Mouse (Mus musculus): ENCODE measurements at regions not wholly inside any gene's neighbourhood (a gene's known extent, or its start where the extent isn't known, plus 50 kb on each side); places are given as distances from the start of the nearest gene placed in this dataset.

DNA sequence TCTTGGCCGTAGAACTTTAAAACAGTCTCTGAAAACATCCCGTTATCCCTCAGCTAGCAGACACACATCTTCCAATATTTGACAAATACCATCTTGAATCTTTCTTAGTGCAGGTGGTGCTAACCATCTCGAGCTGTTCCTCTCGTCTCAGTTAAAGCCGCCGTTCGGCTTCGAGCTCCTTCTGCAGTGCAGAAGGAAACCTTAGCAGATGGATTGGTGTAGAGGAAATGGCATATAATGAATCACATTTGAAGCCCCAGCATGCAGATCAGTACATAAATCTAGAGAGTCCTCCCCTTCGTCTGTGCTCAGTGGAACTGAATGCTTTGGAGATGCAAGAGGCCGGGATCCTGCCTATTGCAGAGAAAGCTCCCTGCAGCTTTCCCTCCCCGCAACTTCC is 83.5 kb upstream of the Tle4 start:
- TF ChIP-seq TCF12 (IDR thresholded peaks at IDR 0.05; ENCODE audit: insufficient read depth, poor library complexity, severe bottlenecking): no peak
- no peak for TF ChIP-seq E2F4 (IDR thresholded peaks at IDR 0.05; ENCODE audit: insufficient read depth)
- no peak for TF ChIP-seq TCF3 (IDR thresholded peaks at IDR 0.05; ENCODE audit: insufficient read length, low read depth)
- no peak for TF ChIP-seq REST (IDR thresholded peaks at IDR 0.05; ENCODE audit: insufficient read depth, insufficient read length)
- TF ChIP-seq CEBPB (IDR thresholded peaks at IDR 0.05; ENCODE audit: insufficient read depth, poor library complexity, severe bottlenecking): no peak
- TF ChIP-seq SRF (IDR thresholded peaks at IDR 0.05; ENCODE audit: control insufficient read depth, insufficient read length, low read depth): no peak
- TF ChIP-seq MYOG (IDR thresholded peaks at IDR 0.05; ENCODE audit: control insufficient read depth in 1 of 3, insufficient read depth in 1 of 3, insufficient read length in 2 of 3, low read depth in 2 of 3): no peak
- no peak for TF ChIP-seq MAX (IDR thresholded peaks at IDR 0.05; ENCODE audit: low read depth)
- no peak for TF ChIP-seq MYOD1 (IDR thresholded peaks at IDR 0.05; ENCODE audit: control insufficient read depth in 1 of 3, insufficient read length in 2 of 3, low read depth in 2 of 3)
- no peak for TF ChIP-seq USF1 (IDR thresholded peaks at IDR 0.05; ENCODE audit: low read depth)
- no peak for TF ChIP-seq POLR2AphosphoS2 (IDR thresholded peaks at IDR 0.05; ENCODE audit: insufficient read length, low read depth)
- TF ChIP-seq POLR2A (IDR thresholded peaks at IDR 0.05; ENCODE audit: insufficient read length, low read depth): no peak
- Histone ChIP-seq H3K4me2 (ENCODE audit: low read depth) (no peak overlapping the region), H3K79me2 (ENCODE audit: control insufficient read depth, insufficient read depth) (no peaks in the 10 kb centered on the region), H3ac (ENCODE audit: control insufficient read depth, insufficient read length) (no peak overlapping the region), H3K4me3 (no peak overlapping the region), H3K27me3 (ENCODE audit: control insufficient read depth, insufficient read depth, insufficient read length) (no peaks in the 10 kb centered on the region), H3K36me3 (ENCODE audit: control insufficient read depth, insufficient read depth) (no peaks in the 10 kb centered on the region)

DNA sequence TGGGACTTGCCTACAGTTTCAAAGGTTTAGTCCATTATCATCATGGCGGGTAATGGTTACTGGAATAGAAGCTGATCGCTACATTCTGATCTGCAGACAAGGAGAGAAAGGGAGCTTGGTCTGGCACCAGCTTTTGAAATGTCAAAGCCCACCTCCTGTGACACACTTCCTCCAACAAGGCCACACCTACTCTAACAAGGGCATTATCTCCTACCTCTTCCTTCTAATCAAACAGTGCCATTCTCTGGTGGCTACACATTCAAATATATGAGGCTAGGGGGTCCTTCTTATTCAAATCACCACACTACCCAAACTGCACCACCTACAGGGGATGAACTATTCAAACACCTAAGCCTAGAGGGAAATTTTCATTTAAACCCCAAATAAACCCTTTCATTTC is 81.9 kb upstream of the Tle4 start:
- H3K4me2 ChIP-seq (ENCODE audit: low read depth): no peak overlapping the region
- H3ac ChIP-seq (ENCODE audit: control insufficient read depth, insufficient read length): no peak overlapping the region
- no peaks in the 10 kb centered on the region for H3K36me3 ChIP-seq (ENCODE audit: control insufficient read depth, insufficient read depth)
- H3K27me3 ChIP-seq (ENCODE audit: control insufficient read depth, insufficient read depth, insufficient read length): no peaks in the 10 kb centered on the region
- no peak for TF ChIP-seq E2F4 (IDR thresholded peaks at IDR 0.05; ENCODE audit: insufficient read depth)
- no peaks in the 10 kb centered on the region for H3K79me2 ChIP-seq (ENCODE audit: control insufficient read depth, insufficient read depth)
- no peak overlapping the region for H3K4me3 ChIP-seq

DNA sequence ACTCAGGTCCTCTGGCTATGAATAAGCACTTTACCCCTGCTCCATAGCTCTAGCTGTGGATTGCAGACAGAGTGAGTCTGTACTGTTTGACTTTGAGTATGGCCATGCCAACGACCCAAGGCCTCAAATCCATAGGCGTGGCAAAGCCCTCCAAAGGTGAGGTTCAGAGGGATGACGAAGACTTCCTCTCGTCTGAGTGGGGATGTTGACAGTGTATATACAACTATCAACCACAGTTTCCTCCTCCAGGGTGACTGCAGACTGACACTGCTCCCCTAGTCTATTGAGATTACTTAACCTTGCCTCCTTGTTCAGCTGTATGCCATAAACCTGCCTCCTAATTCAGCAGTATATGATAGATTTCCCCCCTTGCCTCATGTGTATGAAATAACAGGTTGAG is 80.7 kb upstream of the Tle4 start:
- Histone ChIP-seq H3ac (ENCODE audit: control insufficient read depth, insufficient read length) (no peak overlapping the region), H3K4me3 (no peak overlapping the region), H3K36me3 (ENCODE audit: control insufficient read depth, insufficient read depth) (no peaks in the 10 kb centered on the region), H3K79me2 (ENCODE audit: control insufficient read depth, insufficient read depth) (no peaks in the 10 kb centered on the region), H3K4me2 (ENCODE audit: low read depth) (no peak overlapping the region), H3K27me3 (ENCODE audit: control insufficient read depth, insufficient read depth, insufficient read length) (no peaks in the 10 kb centered on the region)
- TF ChIP-seq REST (IDR thresholded peaks at IDR 0.05; ENCODE audit: insufficient read depth, insufficient read length) (no peak), TCF12 (IDR thresholded peaks at IDR 0.05; ENCODE audit: insufficient read depth, poor library complexity, severe bottlenecking) (no peak), USF1 (IDR thresholded peaks at IDR 0.05; ENCODE audit: low read depth) (no peak), TCF3 (IDR thresholded peaks at IDR 0.05; ENCODE audit: insufficient read length, low read depth) (no peak), SRF (IDR thresholded peaks at IDR 0.05; ENCODE audit: control insufficient read depth, insufficient read length, low read depth) (no peak), POLR2AphosphoS2 (IDR thresholded peaks at IDR 0.05; ENCODE audit: insufficient read length, low read depth) (no peak), MYOG (IDR thresholded peaks at IDR 0.05; ENCODE audit: control insufficient read depth in 1 of 3, insufficient read depth in 1 of 3, insufficient read length in 2 of 3, low read depth in 2 of 3) (no peak)

DNA sequence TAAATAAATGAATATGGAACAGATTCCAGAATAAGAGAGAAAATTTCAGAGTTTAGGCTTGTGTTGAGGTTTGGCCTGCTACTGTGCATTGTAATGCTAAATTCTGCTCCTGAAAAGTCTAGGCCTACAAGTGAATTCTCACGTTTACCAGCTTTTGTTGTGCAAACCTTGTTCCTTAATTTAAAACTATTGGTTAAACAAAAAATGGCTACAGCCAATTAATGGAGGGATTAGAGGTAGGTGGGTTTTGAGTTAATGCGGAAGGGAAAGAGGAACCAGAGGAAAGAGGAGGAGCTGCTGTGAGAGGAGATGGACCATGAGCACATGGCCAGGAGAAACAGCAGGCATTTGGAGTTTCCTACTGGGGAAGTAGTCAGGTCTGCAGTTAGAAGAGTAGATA is 79.1 kb upstream of the Tle4 start:
- Histone ChIP-seq H3K36me3 (ENCODE audit: control insufficient read depth, insufficient read depth) (no peaks in the 10 kb centered on the region), H3K4me2 (ENCODE audit: low read depth) (no peak overlapping the region), H3K79me2 (ENCODE audit: control insufficient read depth, insufficient read depth) (no peaks in the 10 kb centered on the region), H3ac (ENCODE audit: control insufficient read depth, insufficient read length) (no peak overlapping the region), H3K4me3 (no peak overlapping the region), H3K27me3 (ENCODE audit: control insufficient read depth, insufficient read depth, insufficient read length) (no peaks in the 10 kb centered on the region)
- no peak for TF ChIP-seq POLR2AphosphoS2 (IDR thresholded peaks at IDR 0.05; ENCODE audit: insufficient read length, low read depth)
- TF ChIP-seq CEBPB (IDR thresholded peaks at IDR 0.05; ENCODE audit: insufficient read depth, poor library complexity, severe bottlenecking): no peak
- no peak for TF ChIP-seq TCF3 (IDR thresholded peaks at IDR 0.05; ENCODE audit: insufficient read length, low read depth)
- TF ChIP-seq USF1 (IDR thresholded peaks at IDR 0.05; ENCODE audit: low read depth): no peak
- TF ChIP-seq SRF (IDR thresholded peaks at IDR 0.05; ENCODE audit: control insufficient read depth, insufficient read length, low read depth): no peak
- TF ChIP-seq MYOD1 (IDR thresholded peaks at IDR 0.05; ENCODE audit: control insufficient read depth in 1 of 3, insufficient read length in 2 of 3, low read depth in 2 of 3): no peak
- TF ChIP-seq REST (IDR thresholded peaks at IDR 0.05; ENCODE audit: insufficient read depth, insufficient read length): no peak
- TF ChIP-seq E2F4 (IDR thresholded peaks at IDR 0.05; ENCODE audit: insufficient read depth): no peak
- no peak for TF ChIP-seq MAX (IDR thresholded peaks at IDR 0.05; ENCODE audit: low read depth)
- no peak for TF ChIP-seq MYOG (IDR thresholded peaks at IDR 0.05; ENCODE audit: control insufficient read depth in 1 of 3, insufficient read depth in 1 of 3, insufficient read length in 2 of 3, low read depth in 2 of 3)
- no peak for TF ChIP-seq TCF12 (IDR thresholded peaks at IDR 0.05; ENCODE audit: insufficient read depth, poor library complexity, severe bottlenecking)
- no peak for TF ChIP-seq POLR2A (IDR thresholded peaks at IDR 0.05; ENCODE audit: insufficient read length, low read depth)

DNA sequence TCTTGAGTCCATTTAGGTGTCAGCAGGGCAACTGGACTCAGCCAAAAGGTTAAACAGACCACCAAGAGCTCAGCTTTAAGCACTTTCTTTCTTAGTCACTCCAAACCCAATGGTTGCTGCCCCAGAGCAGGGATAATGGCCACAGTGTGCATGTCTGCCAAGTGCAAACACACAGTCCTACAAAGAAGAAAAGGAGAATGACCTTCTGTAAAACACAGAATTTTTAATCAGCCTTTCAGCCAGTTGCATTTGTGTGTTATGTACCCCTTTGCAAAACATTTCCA is 72.9 kb upstream of the Tle4 start:
- no peak for TF ChIP-seq POLR2A (IDR thresholded peaks at IDR 0.05; ENCODE audit: insufficient read length, low read depth)
- TF ChIP-seq MYOD1 (IDR thresholded peaks at IDR 0.05; ENCODE audit: control insufficient read depth in 1 of 3, insufficient read length in 2 of 3, low read depth in 2 of 3): no peak
- no peaks in the 10 kb centered on the region for H3K36me3 ChIP-seq (ENCODE audit: control insufficient read depth, insufficient read depth)
- H3ac ChIP-seq (ENCODE audit: control insufficient read depth, insufficient read length): no peak overlapping the region
- H3K27me3 ChIP-seq (ENCODE audit: control insufficient read depth, insufficient read depth, insufficient read length): no peaks in the 10 kb centered on the region
- H3K4me2 ChIP-seq (ENCODE audit: low read depth): no peak overlapping the region
- no peaks in the 10 kb centered on the region for H3K79me2 ChIP-seq (ENCODE audit: control insufficient read depth, insufficient read depth)
- H3K4me3 ChIP-seq: no peak overlapping the region
